Mouse (Mus musculus): ENCODE data around the gene Serpina3a.

Gene Serpina3a

GRCm38 (mm10) chr12:104125021-104125560 lies 12.6 kb downstream of the Serpina3a start:
- Histone ChIP-seq H3K36me3 (ENCODE audit: insufficient read depth, low read length) (no peaks in the 10 kb centered on the region), H3K27me3 (ENCODE audit: insufficient read depth, low read length) (no peaks in the 10 kb centered on the region), H3K4me1 (replicated peaks; ENCODE audit: low read depth, low read length) (no peaks in the 10 kb centered on the region), H3K9me3 (ENCODE audit: low read length) (peaks cover 2% of the 10 kb centered on the region), H3K4me3 (replicated peaks; ENCODE audit: low read length) (no peak overlapping the region)
- no peak for TF ChIP-seq POU5F1 (IDR thresholded peaks at IDR 0.05; ENCODE audit: borderline replicate concordance, low read length)
- no peak for TF ChIP-seq CTCF (conservative IDR thresholded peaks at IDR 0.05; ENCODE audit: low read length)
- TF ChIP-seq NANOG (IDR thresholded peaks at IDR 0.05; ENCODE audit: borderline replicate concordance, low read length) = no peak

- no peak for TF ChIP-seq NANOG (IDR thresholded peaks at IDR 0.05; ENCODE audit: borderline replicate concordance, low read length)
- TF ChIP-seq POU5F1 (IDR thresholded peaks at IDR 0.05; ENCODE audit: borderline replicate concordance, low read length) = no peak
- TF ChIP-seq CTCF (conservative IDR thresholded peaks at IDR 0.05; ENCODE audit: low read length) = no peak
- no peak within 1 kb of the TSS for H3K4me3 ChIP-seq (replicated peaks; ENCODE audit: low read length)
- H3K27me3 ChIP-seq (ENCODE audit: insufficient read depth, low read length) = no peaks in the 10 kb centered on the region
- no peaks in the 10 kb centered on the region for H3K4me1 ChIP-seq (replicated peaks; ENCODE audit: low read depth, low read length)
- H3K9me3 ChIP-seq (ENCODE audit: low read length) = no peaks in the 10 kb centered on the region
- no peaks in the 10 kb centered on the region for H3K36me3 ChIP-seq (ENCODE audit: insufficient read depth, low read length)
Observed at GRCm38 (mm10) chr12:104127696-104128095, 15.2 kb downstream of the Serpina3a start, which contains the start of gene Serpina3b. Gene Serpina3b, plus strand, starts transcription at chr12:104127996.

- Histone ChIP-seq H3K36me3 (ENCODE audit: insufficient read depth, low read length) (no peaks in the 10 kb centered on the region), H3K4me3 (replicated peaks; ENCODE audit: low read length) (no peak overlapping the region), H3K9me3 (ENCODE audit: low read length) (no peaks in the 10 kb centered on the region), H3K4me1 (replicated peaks; ENCODE audit: low read depth, low read length) (no peaks in the 10 kb centered on the region), H3K27me3 (ENCODE audit: insufficient read depth, low read length) (no peaks in the 10 kb centered on the region)
- no peak for TF ChIP-seq CTCF (conservative IDR thresholded peaks at IDR 0.05; ENCODE audit: low read length)
- no peak for TF ChIP-seq POU5F1 (IDR thresholded peaks at IDR 0.05; ENCODE audit: borderline replicate concordance, low read length)
- no peak for TF ChIP-seq NANOG (IDR thresholded peaks at IDR 0.05; ENCODE audit: borderline replicate concordance, low read length)
Observed at GRCm38 (mm10) chr12:104131041-104131440, 18.5 kb downstream of the Serpina3a start.

- no peaks in the 10 kb centered on the region for H3K27me3 ChIP-seq (ENCODE audit: insufficient read depth, low read length)
- no peak overlapping the region for H3K4me3 ChIP-seq (replicated peaks; ENCODE audit: low read length)
- H3K36me3 ChIP-seq (ENCODE audit: insufficient read depth, low read length) = no peaks in the 10 kb centered on the region
- no peaks in the 10 kb centered on the region for H3K4me1 ChIP-seq (replicated peaks; ENCODE audit: low read depth, low read length)
- H3K9me3 ChIP-seq (ENCODE audit: low read length) = no peaks in the 10 kb centered on the region
- TF ChIP-seq POU5F1 (IDR thresholded peaks at IDR 0.05; ENCODE audit: borderline replicate concordance, low read length) = no peak
- no peak for TF ChIP-seq NANOG (IDR thresholded peaks at IDR 0.05; ENCODE audit: borderline replicate concordance, low read length)
- TF ChIP-seq CTCF (conservative IDR thresholded peaks at IDR 0.05; ENCODE audit: low read length) = no peak
Observed at GRCm38 (mm10) chr12:104138216-104138615, 25.7 kb downstream of the Serpina3a start.

- H3K4me1 ChIP-seq (replicated peaks; ENCODE audit: low read depth, low read length) = no peaks in the 10 kb centered on the region
- TF ChIP-seq POU5F1 (IDR thresholded peaks at IDR 0.05; ENCODE audit: borderline replicate concordance, low read length) (no peak), CTCF (conservative IDR thresholded peaks at IDR 0.05; ENCODE audit: low read length) (no peak), NANOG (IDR thresholded peaks at IDR 0.05; ENCODE audit: borderline replicate concordance, low read length) (no peak)
- no peak overlapping the region for H3K4me3 ChIP-seq (replicated peaks; ENCODE audit: low read length)
- no peaks in the 10 kb centered on the region for H3K27me3 ChIP-seq (ENCODE audit: insufficient read depth, low read length)
- no peaks in the 10 kb centered on the region for H3K36me3 ChIP-seq (ENCODE audit: insufficient read depth, low read length)
- H3K9me3 ChIP-seq (ENCODE audit: low read length) = no peaks in the 10 kb centered on the region
Observed at GRCm38 (mm10) chr12:104140543-104141103, 28.1 kb downstream of the Serpina3a start.

- Histone ChIP-seq H3K27me3 (ENCODE audit: insufficient read depth, low read length) (no peaks in the 10 kb centered on the region), H3K4me1 (replicated peaks; ENCODE audit: low read depth, low read length) (no peaks in the 10 kb centered on the region), H3K36me3 (ENCODE audit: insufficient read depth, low read length) (no peaks in the 10 kb centered on the region), H3K4me3 (replicated peaks; ENCODE audit: low read length) (no peak overlapping the region), H3K9me3 (ENCODE audit: low read length) (no peaks in the 10 kb centered on the region)
- TF ChIP-seq POU5F1 (IDR thresholded peaks at IDR 0.05; ENCODE audit: borderline replicate concordance, low read length) (no peak), NANOG (IDR thresholded peaks at IDR 0.05; ENCODE audit: borderline replicate concordance, low read length) (no peak), CTCF (conservative IDR thresholded peaks at IDR 0.05; ENCODE audit: low read length) (no peak)
Observed at GRCm38 (mm10) chr12:104141506-104141905, 29.0 kb downstream of the Serpina3a start.

- H3K27me3 ChIP-seq (ENCODE audit: insufficient read depth, low read length) = no peaks in the 10 kb centered on the region
Observed at GRCm38 (mm10) chr12:104142427-104142826, 29.9 kb downstream of the Serpina3a start.

GRCm38 (mm10) chr12:104143286-104143685 lies 30.8 kb downstream of the Serpina3a start:
- TF ChIP-seq POU5F1 (IDR thresholded peaks at IDR 0.05; ENCODE audit: borderline replicate concordance, low read length) (no peak), NANOG (IDR thresholded peaks at IDR 0.05; ENCODE audit: borderline replicate concordance, low read length) (no peak), CTCF (conservative IDR thresholded peaks at IDR 0.05; ENCODE audit: low read length) (no peak)
- no peaks in the 10 kb centered on the region for H3K9me3 ChIP-seq (ENCODE audit: low read length)
- H3K4me1 ChIP-seq (replicated peaks; ENCODE audit: low read depth, low read length) = no peaks in the 10 kb centered on the region
- no peaks in the 10 kb centered on the region for H3K27me3 ChIP-seq (ENCODE audit: insufficient read depth, low read length)
- H3K4me3 ChIP-seq (replicated peaks; ENCODE audit: low read length) = no peak overlapping the region
- H3K36me3 ChIP-seq (ENCODE audit: insufficient read depth, low read length) = no peaks in the 10 kb centered on the region

More at GRCm38 (mm10) chr12:104142427-104142826, 29.9 kb downstream of the Serpina3a start:
- H3K4me3 ChIP-seq (replicated peaks; ENCODE audit: low read length) = no peak overlapping the region
- H3K36me3 ChIP-seq (ENCODE audit: insufficient read depth, low read length) = no peaks in the 10 kb centered on the region
- no peaks in the 10 kb centered on the region for H3K4me1 ChIP-seq (replicated peaks; ENCODE audit: low read depth, low read length)
- TF ChIP-seq CTCF (conservative IDR thresholded peaks at IDR 0.05; ENCODE audit: low read length) = no peak
- no peak for TF ChIP-seq NANOG (IDR thresholded peaks at IDR 0.05; ENCODE audit: borderline replicate concordance, low read length)
- no peak for TF ChIP-seq POU5F1 (IDR thresholded peaks at IDR 0.05; ENCODE audit: borderline replicate concordance, low read length)
- H3K9me3 ChIP-seq (ENCODE audit: low read length) = no peaks in the 10 kb centered on the region
